Mouse (Mus musculus) 416B (cell line): ENCODE measurements around the gene Pop5.

Experiments
- DNase-seq: peaks from one replicate; pipeline ENCODE4 v3.0.0; 2011; ENCODE audit warnings: low read depth

The Pop5 gene

GRCm38 (mm10) chr5:115235786-115236263, at the start of gene Pop5:
Pop5 (plus strand) TSS chr5:115235836.
- DNase-seq = peak; percentile 84

DNA sequence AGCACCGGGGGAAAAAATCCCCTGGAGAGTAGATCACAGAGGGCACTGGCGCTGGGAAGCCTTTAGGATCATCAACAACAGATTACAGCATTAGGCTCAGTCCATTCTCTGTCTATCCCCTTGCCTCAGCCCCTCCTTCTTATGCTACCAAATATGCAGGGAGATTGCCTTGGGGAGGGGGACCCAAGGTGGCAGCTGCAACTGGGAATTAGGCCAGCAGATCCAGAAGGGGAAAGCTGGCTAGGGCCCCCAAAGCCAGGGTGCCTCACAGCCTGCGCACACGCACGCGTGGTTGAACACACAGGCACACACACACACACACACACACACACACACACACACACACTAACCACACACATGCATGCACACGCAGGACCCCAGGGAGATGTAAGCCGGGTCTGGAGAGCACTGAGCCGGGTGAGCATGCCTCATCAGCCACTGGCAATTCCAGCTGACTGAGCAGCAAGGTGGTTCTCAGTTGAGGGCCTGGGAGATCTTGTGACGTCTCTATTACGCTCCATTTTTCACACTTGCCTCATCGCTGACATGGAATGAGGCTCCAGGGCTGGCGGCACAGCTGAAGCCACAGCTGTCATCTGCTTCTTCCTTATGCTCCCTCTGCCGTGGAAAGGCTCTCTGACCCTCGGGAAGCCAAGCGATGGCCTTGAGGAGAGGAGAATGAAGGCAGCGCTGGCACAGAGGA, 49.1 kb upstream of the Pop5 start:
- no peak for DNase-seq

DNA sequence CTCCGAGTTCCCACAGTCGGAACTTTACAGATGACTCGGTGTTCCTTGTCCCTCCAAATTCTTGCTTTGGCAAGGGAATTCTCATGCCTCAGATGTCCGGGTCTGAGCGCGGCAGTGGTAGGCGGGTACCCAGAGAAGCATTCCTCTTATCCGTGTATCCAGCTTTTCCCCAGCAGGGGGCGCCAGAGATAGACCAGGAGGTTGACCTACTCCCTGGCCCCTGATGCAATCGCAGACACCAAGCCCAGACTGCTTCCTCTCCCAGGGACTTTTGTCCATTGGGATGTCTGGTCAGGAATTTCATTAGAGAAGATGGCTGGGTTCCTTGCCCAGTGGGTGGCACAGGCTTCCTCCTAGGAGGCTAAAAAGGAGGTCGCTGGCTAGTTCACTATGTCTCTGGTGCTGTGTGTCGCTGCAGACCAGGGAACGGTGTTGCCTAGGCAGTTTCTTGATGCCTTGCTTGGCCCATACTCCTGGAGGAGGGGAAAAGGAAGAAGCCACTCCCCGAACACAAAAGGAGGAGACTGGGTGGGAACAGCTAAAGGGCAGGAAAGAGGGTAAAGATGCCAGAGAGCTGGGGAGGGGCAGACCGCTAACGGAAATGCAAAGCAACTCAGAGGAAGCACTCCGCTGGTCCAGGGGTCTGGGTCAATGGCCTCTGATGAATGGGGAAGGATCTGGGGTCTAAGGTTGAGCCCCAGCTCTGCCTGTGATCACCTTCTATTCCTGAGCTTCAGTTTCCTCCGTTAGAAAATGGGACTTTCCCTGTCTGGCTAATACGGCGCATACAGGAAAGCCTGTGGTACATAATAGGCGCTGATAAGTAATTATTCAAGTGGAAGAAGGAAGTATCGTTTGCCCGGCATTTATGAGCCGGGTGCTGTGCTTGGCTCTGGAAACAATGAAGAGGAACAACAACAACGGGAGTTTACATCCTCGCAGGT, 48.2 kb upstream of the Pop5 start:
- peak; percentile 89 for DNase-seq

DNA sequence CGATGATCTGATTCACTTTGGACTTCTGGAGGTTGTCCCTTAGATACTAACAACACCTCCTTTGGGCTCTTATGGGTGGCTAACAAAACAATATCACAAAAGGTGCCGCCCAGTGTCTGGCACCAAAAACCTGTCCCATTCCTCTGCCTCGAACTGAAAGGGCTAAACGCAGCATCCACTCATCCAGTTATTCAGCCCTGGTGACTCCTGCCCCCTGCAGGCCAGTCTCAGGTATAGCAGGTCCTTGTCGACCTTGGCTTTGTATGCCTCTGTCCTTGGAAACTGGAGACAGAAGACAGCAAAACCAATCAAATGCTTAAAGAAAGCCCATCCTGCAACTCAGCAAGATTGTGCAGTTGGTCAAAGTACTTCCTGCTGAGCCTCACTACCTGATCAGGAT, 46.8 kb upstream of the Pop5 start:
- DNase-seq = peak; percentile 59

DNA sequence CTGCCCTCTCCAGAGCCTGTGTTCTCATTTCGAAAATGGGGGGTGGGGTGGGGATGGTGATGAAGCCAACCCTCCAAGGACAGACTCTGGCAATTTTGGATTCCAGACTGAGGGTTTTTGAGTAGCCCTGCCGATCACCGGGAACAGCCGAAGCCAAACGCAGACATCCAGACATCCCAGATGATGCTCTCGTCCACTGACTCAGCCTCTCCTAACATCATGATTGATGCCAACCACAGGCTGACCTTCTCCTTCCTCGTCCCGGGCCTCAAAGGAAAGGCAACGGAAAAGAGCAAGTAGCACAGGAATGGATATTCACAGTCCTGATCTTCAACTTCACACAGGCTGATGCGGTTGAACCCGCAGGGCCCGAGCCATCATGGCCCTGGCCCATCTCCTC, 45.6 kb upstream of the Pop5 start:
- DNase-seq = no peak

GRCm38 (mm10) chr5:115191880-115192827, 43.5 kb upstream of the Pop5 start:
- no peak for DNase-seq

DNA sequence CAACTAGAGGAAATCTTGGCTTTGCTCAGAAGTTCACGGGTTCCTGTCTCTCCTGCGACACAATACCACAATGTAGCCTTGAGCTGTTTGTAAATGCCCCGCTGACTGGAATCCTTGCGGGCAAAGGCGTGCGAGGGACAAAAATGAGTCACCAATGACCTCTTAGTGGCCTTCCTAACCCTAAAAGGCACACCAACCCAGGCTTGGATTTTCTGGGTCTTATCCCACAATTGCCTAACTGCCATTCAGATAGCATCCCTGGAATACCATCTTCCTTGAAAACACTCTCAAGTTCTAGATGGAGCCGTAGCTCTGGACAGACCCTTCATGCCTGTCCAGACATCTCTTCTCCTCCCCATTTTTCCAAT, 42.8 kb upstream of the Pop5 start:
- DNase-seq = peak; percentile 66

- DNase-seq = no peak
Measured at GRCm38 (mm10) chr5:115193226-115193625, 42.4 kb upstream of the Pop5 start.

- DNase-seq = no peak
Measured at GRCm38 (mm10) chr5:115193669-115194625, 41.7 kb upstream of the Pop5 start, which contains the start of gene Cabp1. Cabp1 (minus strand) TSS chr5:115194381.

DNA sequence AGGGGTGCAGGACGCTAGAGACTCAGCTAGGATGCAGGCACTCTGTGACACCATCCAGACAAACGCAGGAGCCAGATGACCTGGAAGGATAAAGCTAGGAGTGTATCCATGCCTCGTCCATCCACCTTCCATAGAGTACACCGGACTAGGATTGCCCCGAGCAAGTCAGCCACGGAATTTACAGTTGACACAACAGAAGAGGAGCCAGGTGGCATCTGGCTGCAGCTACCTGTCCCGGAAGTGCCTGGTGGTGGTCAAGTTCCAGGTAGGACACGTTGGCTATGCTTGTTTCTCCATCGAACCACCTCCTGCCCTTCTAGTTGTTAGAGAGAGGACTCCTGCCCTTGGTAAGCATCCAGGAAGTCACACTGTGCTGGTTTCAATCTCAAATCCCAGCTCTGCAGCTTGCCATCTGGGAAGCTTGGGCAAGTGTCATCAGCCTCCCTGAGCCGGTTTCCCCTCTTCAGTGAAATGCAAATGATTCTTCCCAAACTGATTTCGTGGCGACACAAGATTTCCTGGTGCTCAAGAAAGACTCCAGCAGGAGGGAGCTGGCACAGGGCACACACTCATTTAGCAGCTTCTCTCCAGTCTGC, 40.9 kb upstream of the Pop5 start:
- no peak for DNase-seq

- peak; percentile 39 for DNase-seq
Measured at GRCm38 (mm10) chr5:115203735-115204561, 31.7 kb upstream of the Pop5 start.

GRCm38 (mm10) chr5:115204562-115205311, 30.9 kb upstream of the Pop5 start:
- DNase-seq = no peak

- no peak for DNase-seq
Measured at GRCm38 (mm10) chr5:115207244-115207643, 28.4 kb upstream of the Pop5 start.

DNA sequence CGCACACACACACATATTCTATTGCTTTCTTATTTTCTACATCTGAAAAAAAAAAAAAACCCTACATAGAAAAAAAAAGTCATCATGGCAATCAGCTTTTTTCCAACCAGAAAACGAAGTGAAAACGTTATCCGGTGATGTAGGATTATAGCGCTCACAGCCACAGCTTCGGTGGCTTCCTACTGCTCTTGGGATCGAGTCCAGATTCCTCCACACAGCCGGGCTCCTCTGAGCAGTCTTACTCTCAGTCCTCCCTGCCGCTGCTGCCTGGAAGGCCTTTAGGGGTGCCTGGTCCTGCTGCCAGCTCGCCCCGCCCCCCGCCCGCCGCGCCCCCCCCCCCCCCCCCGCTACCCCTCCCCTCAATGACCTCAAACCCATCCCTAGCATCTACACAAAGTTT, 27.7 kb upstream of the Pop5 start:
- DNase-seq = no peak

DNA sequence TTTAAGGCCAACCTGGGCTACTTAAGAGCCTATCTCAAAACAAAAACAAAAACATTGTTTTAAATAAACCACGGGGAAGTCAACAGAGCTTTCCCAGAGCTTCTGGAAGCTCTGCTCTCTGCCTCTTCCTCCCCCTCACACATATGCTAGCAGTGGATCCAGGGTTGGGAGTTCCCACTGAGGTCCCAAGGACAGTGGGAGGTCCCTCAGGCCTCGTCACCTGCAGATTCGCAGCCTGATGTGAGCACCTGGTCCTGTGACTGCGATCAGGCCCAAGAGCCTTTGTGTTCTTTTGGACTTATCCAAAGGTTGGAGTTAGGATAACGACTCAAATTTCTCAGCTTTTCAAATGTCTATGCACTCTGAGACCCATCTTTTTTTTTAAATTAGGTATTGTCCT, 27.0 kb upstream of the Pop5 start:
- no peak for DNase-seq

- peak; percentile 43 for DNase-seq
Measured at GRCm38 (mm10) chr5:115210380-115210779, 25.3 kb upstream of the Pop5 start.

DNA sequence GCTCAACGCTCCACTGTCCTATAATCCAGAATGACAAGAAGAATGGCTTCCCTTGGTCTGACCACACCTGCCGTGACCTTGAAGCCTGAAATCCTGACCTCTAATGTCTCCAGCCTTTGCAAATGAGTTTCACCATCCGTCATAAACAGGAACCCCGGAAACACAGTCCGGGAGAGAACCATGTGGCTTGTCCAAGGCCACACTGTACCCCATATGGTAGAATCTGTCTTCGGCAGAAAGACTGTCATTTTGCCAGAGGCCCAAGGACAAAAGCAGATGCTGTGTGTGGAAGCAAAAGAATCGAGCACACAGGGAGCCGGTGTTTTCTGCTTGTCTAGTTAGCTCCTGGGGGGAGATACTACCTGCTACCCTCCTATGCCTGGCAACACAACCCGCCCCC, 23.2 kb upstream of the Pop5 start:
- no peak for DNase-seq

DNA sequence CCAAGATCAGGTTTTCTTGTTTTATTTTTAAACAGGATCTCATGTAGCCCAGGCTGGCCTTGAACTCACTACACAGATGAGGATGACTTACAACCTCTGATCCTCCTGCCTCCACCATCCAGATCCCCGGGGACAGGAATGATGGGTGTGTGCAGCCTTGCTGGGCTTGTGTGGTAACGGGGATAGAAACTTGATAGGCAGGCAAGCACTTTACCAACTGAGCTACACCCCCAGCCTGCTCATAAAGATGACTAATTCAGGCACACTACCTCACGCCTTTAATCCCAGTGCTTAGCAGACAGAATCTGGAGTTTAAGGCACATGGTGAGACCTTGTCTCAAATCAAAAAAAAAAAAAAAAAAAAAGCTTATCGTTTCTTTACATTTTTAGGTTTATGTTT, 22.8 kb upstream of the Pop5 start:
- DNase-seq = no peak

- no peak for DNase-seq
Measured at GRCm38 (mm10) chr5:115214864-115215263, 20.8 kb upstream of the Pop5 start.
